Mouse (Mus musculus): ENCODE data around the gene Fdxr. TPM values are rescaled to one million over a fixed set of nuclear protein-coding genes. Genes with fewer than 3 reads are reported as not detected.

Fdxr gene
- total and polyA plus RNA-seq, 2 experiments from 2014 or later: 16.4 to 22.6 TPM

GRCm38 (mm10) chr11:115227640-115228039 lies 49.2 kb downstream of the Fdxr start:
- 37% methylated on average over 12 of the region's 12 CpGs for WGBS
- Histone ChIP-seq H3K4me2 (ENCODE audit: low read depth, low read length) (no peak overlapping the region), H3K9ac (replicated peaks; ENCODE audit: low read length) (no peak overlapping the region), H3K36me3 (ENCODE audit: insufficient read depth, low read length) (no peaks in the 10 kb centered on the region), H3K4me3 (ENCODE audit: low read length) (no peak overlapping the region), H3K4me1 (ENCODE audit: insufficient read depth, low read length) (peaks cover 38% of the 10 kb centered on the region), H3K27me3 (ENCODE audit: insufficient read depth, low read length) (no peaks in the 10 kb centered on the region), H3K27ac (no peak overlapping the region), H3K9me3 (ENCODE audit: low read length) (no peaks in the 10 kb centered on the region)
- DNase-seq (ENCODE audit: low spot score): no peak
- TF ChIP-seq CTCF (IDR thresholded peaks at IDR 0.05; ENCODE audit: low read depth): no peak
- no peak for ATAC-seq

DNA sequence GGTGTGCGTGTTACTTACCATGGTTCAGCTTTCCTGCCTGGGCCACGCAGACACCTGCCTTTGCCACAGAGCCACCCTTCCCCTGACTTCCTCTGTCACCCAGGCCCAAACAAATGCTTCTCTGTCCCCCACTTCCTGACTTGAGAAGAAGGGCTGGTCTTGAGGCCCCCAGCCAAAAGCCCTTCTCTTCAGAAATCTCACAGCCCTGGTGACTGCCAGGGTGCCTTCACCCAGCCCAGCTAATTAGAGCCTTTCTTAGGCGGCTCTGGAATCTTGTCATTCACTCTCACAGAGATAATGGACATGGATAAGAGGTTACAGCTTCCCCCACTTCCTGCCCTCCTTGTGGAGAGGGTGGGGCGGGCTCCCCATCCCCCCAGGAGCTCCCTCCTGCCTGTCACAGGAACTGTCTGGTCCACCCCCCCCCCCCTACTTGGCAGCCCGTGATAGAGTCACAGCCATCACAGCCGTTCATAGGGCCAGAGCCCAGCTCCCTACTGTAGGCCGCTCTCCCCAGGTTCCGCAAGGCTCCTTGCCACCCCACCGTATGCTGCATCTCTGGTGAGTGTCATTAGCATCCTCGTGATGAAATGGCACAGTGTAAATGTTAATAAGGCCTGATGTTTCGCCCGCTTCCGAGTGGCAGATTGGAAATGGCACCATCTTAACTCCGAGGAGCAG lies 49.9 kb downstream of the Fdxr start:
- peak; percentile 62 for DNase-seq (ENCODE audit: low spot score)
- peak; percentile 39; the same call in 1 of the 2 replicates for ATAC-seq

DNA sequence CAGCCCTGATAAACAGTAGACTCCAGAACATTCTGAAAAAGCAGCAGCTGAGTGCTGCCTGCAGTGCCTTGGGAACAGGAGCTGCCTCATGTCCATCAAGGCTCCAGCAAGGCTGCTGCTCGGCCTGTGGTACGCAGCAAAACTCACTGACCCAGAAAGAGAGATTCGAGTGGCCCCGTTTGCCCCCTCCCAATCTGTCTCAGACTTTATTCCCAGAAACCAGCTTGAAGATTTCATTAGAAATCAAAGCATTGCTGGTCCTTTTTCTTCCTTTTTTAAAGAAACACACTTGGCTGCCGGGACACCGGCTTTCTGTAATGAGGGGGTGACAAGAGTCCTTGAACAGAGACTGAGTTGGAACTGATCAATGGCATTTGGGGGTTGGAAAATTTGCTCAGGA lies 51.5 kb downstream of the Fdxr start:
- H3K27me3 ChIP-seq (ENCODE audit: insufficient read depth, low read length): no peaks in the 10 kb centered on the region
- no peak for TF ChIP-seq CTCF (IDR thresholded peaks at IDR 0.05; ENCODE audit: low read depth)
- H3K9me3 ChIP-seq (ENCODE audit: low read length): no peaks in the 10 kb centered on the region
- peaks cover 27% of the 10 kb centered on the region for H3K4me1 ChIP-seq (ENCODE audit: insufficient read depth, low read length)
- no peak overlapping the region for H3K9ac ChIP-seq (replicated peaks; ENCODE audit: low read length)
- ATAC-seq (no peak), DNase-seq (ENCODE audit: low spot score) (no peak)
- no peak overlapping the region for H3K27ac ChIP-seq
- WGBS: 39% methylated on average over 6 of the region's 6 CpGs
- H3K4me3 ChIP-seq (ENCODE audit: low read length): no peak overlapping the region
- H3K36me3 ChIP-seq (ENCODE audit: insufficient read depth, low read length): no peaks in the 10 kb centered on the region
- no peak overlapping the region for H3K4me2 ChIP-seq (ENCODE audit: low read depth, low read length)

More for the DNA sequence above, 49.9 kb downstream of the Fdxr start:
- 0 out of 2 replicates have a peak overlapping the region, but pooled peaks have one; percentile 21 for H3K27ac ChIP-seq
- no peaks in the 10 kb centered on the region for H3K36me3 ChIP-seq (ENCODE audit: insufficient read depth, low read length)
- 29% methylated on average over 14 of the region's 14 CpGs for WGBS
- no peak overlapping the region for H3K4me3 ChIP-seq (ENCODE audit: low read length)
- no peak overlapping the region for H3K4me2 ChIP-seq (ENCODE audit: low read depth, low read length)
- peaks cover 31% of the 10 kb centered on the region for H3K4me1 ChIP-seq (ENCODE audit: insufficient read depth, low read length)
- no peak for TF ChIP-seq CTCF (IDR thresholded peaks at IDR 0.05; ENCODE audit: low read depth)
- H3K27me3 ChIP-seq (ENCODE audit: insufficient read depth, low read length): no peaks in the 10 kb centered on the region
- no peak overlapping the region for H3K9ac ChIP-seq (replicated peaks; ENCODE audit: low read length)
- H3K9me3 ChIP-seq (ENCODE audit: low read length): no peaks in the 10 kb centered on the region

- no peak overlapping the region for H3K4me2 ChIP-seq (ENCODE audit: low read depth, low read length)
- 42% methylated on average over 8 of the region's 8 CpGs for WGBS
- no peak overlapping the region for H3K4me3 ChIP-seq (ENCODE audit: low read length)
- H3K9ac ChIP-seq (replicated peaks; ENCODE audit: low read length): no peak overlapping the region
- DNase-seq (ENCODE audit: low spot score): peak; percentile 82
- peaks cover 27% of the 10 kb centered on the region for H3K4me1 ChIP-seq (ENCODE audit: insufficient read depth, low read length)
- no peak overlapping the region for H3K27ac ChIP-seq
- peak; percentile 78 for TF ChIP-seq CTCF (IDR thresholded peaks at IDR 0.05; ENCODE audit: low read depth)
- no peak for ATAC-seq
- H3K36me3 ChIP-seq (ENCODE audit: insufficient read depth, low read length): no peaks in the 10 kb centered on the region
- no peaks in the 10 kb centered on the region for H3K27me3 ChIP-seq (ENCODE audit: insufficient read depth, low read length)
- H3K9me3 ChIP-seq (ENCODE audit: low read length): no peaks in the 10 kb centered on the region
Measured at GRCm38 (mm10) chr11:115224889-115225288, 52.0 kb downstream of the Fdxr start.

DNA sequence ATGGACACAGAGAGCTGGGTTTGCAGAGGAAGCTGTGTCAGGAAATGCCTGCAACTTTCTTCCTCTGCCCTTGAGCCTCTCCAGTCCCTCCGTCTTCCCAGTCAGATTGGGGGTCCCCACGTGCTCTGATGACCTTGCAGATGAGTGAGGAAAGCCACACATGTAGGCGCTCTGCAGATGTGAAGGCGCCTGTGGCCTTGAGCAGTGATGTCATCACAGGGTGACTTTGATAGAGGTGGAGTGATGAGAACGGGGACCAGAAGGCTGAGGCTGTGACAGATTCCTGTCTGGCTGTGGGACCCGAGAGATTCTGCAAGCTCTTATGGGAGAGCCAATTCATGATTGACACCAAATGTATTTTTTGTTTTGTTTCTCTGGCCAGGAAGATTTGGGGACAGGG lies 53.0 kb downstream of the Fdxr start:
- H3K36me3 ChIP-seq (ENCODE audit: insufficient read depth, low read length): no peaks in the 10 kb centered on the region
- H3K4me3 ChIP-seq (ENCODE audit: low read length): no peak overlapping the region
- no peak overlapping the region for H3K27ac ChIP-seq
- peaks cover 27% of the 10 kb centered on the region for H3K4me1 ChIP-seq (ENCODE audit: insufficient read depth, low read length)
- no peaks in the 10 kb centered on the region for H3K27me3 ChIP-seq (ENCODE audit: insufficient read depth, low read length)
- no peak overlapping the region for H3K4me2 ChIP-seq (ENCODE audit: low read depth, low read length)
- H3K9me3 ChIP-seq (ENCODE audit: low read length): no peaks in the 10 kb centered on the region
- no peak overlapping the region for H3K9ac ChIP-seq (replicated peaks; ENCODE audit: low read length)
- ATAC-seq (no peak), DNase-seq (ENCODE audit: low spot score) (no peak)
- no peak for TF ChIP-seq CTCF (IDR thresholded peaks at IDR 0.05; ENCODE audit: low read depth)
- WGBS: 80% methylated on average over 6 of the region's 6 CpGs

DNA sequence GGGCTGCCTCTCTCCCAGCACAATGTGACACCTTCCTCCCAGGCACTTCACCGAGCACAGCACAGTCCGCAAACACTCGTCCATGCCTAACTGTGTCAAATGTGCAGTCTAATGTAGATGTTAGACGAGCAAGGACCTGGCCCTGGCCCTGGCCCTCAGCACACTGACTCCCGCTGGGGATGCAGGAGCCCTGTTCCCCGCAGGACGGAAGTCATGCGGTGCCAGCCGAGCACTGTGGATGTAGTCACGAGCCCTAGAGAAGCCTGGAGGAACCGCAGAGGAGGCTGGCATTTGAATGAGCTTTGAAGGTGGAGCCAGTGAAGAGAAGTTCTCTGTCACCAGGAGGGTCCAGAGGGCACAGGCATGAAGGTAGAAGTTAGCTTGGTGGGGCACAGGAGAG lies 53.4 kb downstream of the Fdxr start:
- H3K4me3 ChIP-seq (ENCODE audit: low read length): no peak overlapping the region
- ATAC-seq (no peak), DNase-seq (ENCODE audit: low spot score) (no peak)
- H3K4me1 ChIP-seq (ENCODE audit: insufficient read depth, low read length): peaks cover 27% of the 10 kb centered on the region
- no peak overlapping the region for H3K9ac ChIP-seq (replicated peaks; ENCODE audit: low read length)
- no peaks in the 10 kb centered on the region for H3K9me3 ChIP-seq (ENCODE audit: low read length)
- no peaks in the 10 kb centered on the region for H3K36me3 ChIP-seq (ENCODE audit: insufficient read depth, low read length)
- no peak for TF ChIP-seq CTCF (IDR thresholded peaks at IDR 0.05; ENCODE audit: low read depth)
- 57% methylated on average over 11 of the region's 11 CpGs for WGBS
- no peaks in the 10 kb centered on the region for H3K27me3 ChIP-seq (ENCODE audit: insufficient read depth, low read length)
- no peak overlapping the region for H3K4me2 ChIP-seq (ENCODE audit: low read depth, low read length)
- H3K27ac ChIP-seq: no peak overlapping the region

DNA sequence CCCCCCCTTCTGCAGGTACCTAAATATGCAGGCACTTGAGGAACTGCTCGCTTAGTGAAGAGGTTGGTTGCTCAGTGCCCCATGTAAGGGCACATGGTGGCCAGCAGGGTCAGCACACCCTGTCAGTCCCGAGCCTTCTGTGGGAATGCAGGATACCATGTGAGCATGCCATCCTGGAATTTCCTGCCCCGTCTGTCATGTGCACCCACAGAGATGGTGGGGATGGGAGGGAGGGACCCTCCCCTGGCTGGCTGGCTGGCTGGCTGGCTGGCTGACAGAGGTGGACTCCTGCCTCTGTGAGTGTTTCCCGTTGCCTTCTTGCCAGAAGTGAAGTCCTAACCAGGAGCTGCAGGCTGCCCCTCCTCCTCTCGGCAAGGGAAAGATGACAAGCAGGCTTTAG lies 54.3 kb downstream of the Fdxr start:
- H3K4me1 ChIP-seq (ENCODE audit: insufficient read depth, low read length): peaks cover 28% of the 10 kb centered on the region
- no peaks in the 10 kb centered on the region for H3K9me3 ChIP-seq (ENCODE audit: low read length)
- no peak for ATAC-seq
- H3K9ac ChIP-seq (replicated peaks; ENCODE audit: low read length): no peak overlapping the region
- no peak overlapping the region for H3K4me2 ChIP-seq (ENCODE audit: low read depth, low read length)
- no peak for DNase-seq (ENCODE audit: low spot score)
- H3K27me3 ChIP-seq (ENCODE audit: insufficient read depth, low read length): no peaks in the 10 kb centered on the region
- no peak overlapping the region for H3K27ac ChIP-seq
- H3K4me3 ChIP-seq (ENCODE audit: low read length): no peak overlapping the region
- 34% methylated on average over 5 of the region's 5 CpGs for WGBS
- TF ChIP-seq CTCF (IDR thresholded peaks at IDR 0.05; ENCODE audit: low read depth): 0 out of 2 replicates have a peak, but pooled peaks have one; percentile 17
- H3K36me3 ChIP-seq (ENCODE audit: insufficient read depth, low read length): no peaks in the 10 kb centered on the region
